Mouse (Mus musculus) lung, embryonic 14.5 days (tissue): ENCODE measurements around the gene Ppp6r2. TPM values are rescaled to one million over a fixed set of nuclear protein-coding genes. Genes with fewer than 3 reads are reported as not detected.

Source experiments
- ATAC-seq: fragments of 200-750 bp; cut with Nextera tagmentation; 2 replicates; pipeline ENCODE4 v1.8.0; 2017; ENCODE audit warnings: mild to moderate bottlenecking, moderate TSS enrichment, moderate library complexity; ENCODE audit not compliant: insufficient read depth
- DNase-seq: peaks from one replicate; pipeline ENCODE4 v3.0.0-alpha.2; 2015
- H3K27ac ChIP-seq: fragments of 300-500 bp; sonication (generic); 2 replicates; pipeline ENCODE4 v1.5.1; 2014; ENCODE audit warnings: low read depth, mild to moderate bottlenecking, moderate library complexity
- H3K27me3 ChIP-seq: fragments of 300-500 bp; sonication (generic); 2 replicates; pipeline ENCODE4 v1.6.1; 2014; ENCODE audit warnings: low read length, control low read depth; ENCODE audit not compliant: insufficient read depth
- H3K36me3 ChIP-seq: fragments of 300-500 bp; sonication (generic); 2 replicates; pipeline ENCODE4 v1.6.1; 2014; ENCODE audit warnings: control low read depth; ENCODE audit not compliant: insufficient read depth
- H3K4me1 ChIP-seq: fragments of 300-500 bp; sonication (generic); 2 replicates; pipeline ENCODE4 v1.6.1; 2014; ENCODE audit warnings: antibody characterized with exemption, control low read depth; ENCODE audit not compliant: insufficient read depth
- H3K4me2 ChIP-seq: fragments of 300-500 bp; sonication (generic); 2 replicates; pipeline ENCODE4 v1.6.1; 2014; ENCODE audit warnings: mild to moderate bottlenecking
- H3K4me3 ChIP-seq: fragments of 300-500 bp; sonication (generic); 2 replicates; pipeline ENCODE4 v1.5.1; 2014; ENCODE audit warnings: low read depth, low read length
- H3K9ac ChIP-seq: fragments of 300-500 bp; sonication (generic); 2 replicates; pipeline ENCODE4 v1.6.1; 2014
- H3K9me3 ChIP-seq: fragments of 300-500 bp; sonication (generic); 2 replicates; pipeline ENCODE4 v1.6.1; 2016; ENCODE audit warnings: low read depth, low read length, control low read depth
- CTCF ChIP-seq: IDR thresholded peaks from 2 replicates; pipeline ENCODE4 v1.5.1; 2016; ENCODE audit warnings: antibody characterized with exemption, low read depth
- WGBS: fragments of 180-500 bp; shearing (Covaris S2); extraction: QIAGEN DNeasy Blood & Tissue Kit; methylation state at CpG from one replicate; pipeline ENCODE4 v1.1.7; 2014; 5-methylcytosine and 5-hydroxymethylcytosine counted together
- polyA plus RNA-seq: library from polyadenylated mRNA; unstranded; fragments of >200 nt; fragmentation: Nextera tagmentation; extraction: Ambion mirVana; gene quantifications from 2 replicates; pipeline ENCODE4 v1.2.1, GENCODE M21; 2014

Ppp6r2 gene
- polyA plus RNA-seq, 1 experiment from 2014 or later, result 27.8 TPM

DNA sequence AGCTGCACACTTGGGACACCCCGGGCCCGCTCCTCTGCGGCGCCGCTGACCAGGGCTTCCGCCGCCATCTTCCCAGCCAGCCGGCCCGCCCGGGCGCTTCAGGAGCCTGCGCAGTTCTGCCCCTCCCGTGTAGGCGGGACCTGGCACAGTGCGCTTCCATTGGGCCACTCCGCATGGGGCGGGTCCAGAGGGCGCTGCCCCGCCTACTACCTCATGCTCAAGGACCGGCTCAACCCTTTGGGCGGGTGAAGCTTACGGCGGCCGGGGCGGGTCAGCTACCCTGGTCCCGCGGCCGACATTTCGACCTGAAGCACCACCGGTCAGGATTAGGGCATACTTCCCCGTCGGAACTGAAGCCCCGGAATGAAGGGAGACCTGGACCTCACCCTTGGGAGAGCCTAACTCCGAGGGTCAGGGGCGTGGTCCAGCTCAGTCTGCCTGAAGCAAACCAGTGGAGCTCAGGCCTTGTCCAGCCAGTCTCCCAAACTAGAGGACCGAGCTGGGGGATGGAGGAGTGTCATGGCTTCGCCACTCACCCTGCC lies 103.9 kb downstream of the Ppp6r2 start, which contains the start of gene Sbf1:
Gene Sbf1 (minus strand): TSS at position 122 of the 542 bp plus-strand sequence.
- H3K9ac ChIP-seq, result peak within 1 kb of the TSS; percentile 86
- no peak for TF ChIP-seq CTCF
- H3K4me3 ChIP-seq, result peak within 1 kb of the TSS; percentile 95
- under 1% methylated on average over 36 of the region's 37 CpGs for WGBS
- DNase-seq, result peak; percentile 99
- peak; percentile 100 for ATAC-seq
- peak within 1 kb of the TSS; percentile 88 for H3K4me2 ChIP-seq
- no peaks in the 10 kb centered on the region for H3K36me3 ChIP-seq
- peaks cover 12% of the 10 kb centered on the region; the same call in 1 of the 2 replicates for H3K4me1 ChIP-seq
- H3K27ac ChIP-seq, result peak within 1 kb of the TSS; percentile 50; the same call in 1 of the 2 replicates
- no peaks in the 10 kb centered on the region for H3K27me3 ChIP-seq
- no peaks in the 10 kb centered on the region for H3K9me3 ChIP-seq

DNA sequence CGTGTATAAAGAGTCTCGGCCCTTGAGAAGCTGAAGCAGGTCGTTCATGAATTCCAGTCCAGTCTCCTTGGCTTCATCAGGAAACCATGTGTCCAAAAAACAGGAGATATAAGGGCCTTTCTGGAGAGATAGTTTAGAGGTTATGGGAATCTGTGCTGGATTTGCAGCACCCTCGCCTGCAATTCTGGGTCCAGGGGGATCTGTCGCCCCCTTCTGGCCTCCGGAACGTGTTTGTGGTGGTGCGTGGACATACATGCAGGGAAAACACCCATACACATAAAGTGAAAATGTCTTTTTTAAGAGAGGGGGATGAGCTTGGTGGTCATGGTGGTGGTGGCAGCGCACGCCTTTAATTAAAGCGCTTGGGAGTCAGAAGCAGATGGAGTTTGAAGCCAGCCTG lies 104.8 kb downstream of the Ppp6r2 start:
- WGBS, result 62% methylated on average over 11 of the region's 11 CpGs
- no peak overlapping the region for H3K4me2 ChIP-seq
- no peaks in the 10 kb centered on the region for H3K36me3 ChIP-seq
- no peaks in the 10 kb centered on the region for H3K27me3 ChIP-seq
- H3K27ac ChIP-seq, result no peak overlapping the region
- peaks cover 12% of the 10 kb centered on the region; the same call in 1 of the 2 replicates for H3K4me1 ChIP-seq
- no peak overlapping the region for H3K4me3 ChIP-seq
- ATAC-seq (no peak), DNase-seq (peak; percentile 30)
- H3K9ac ChIP-seq, result no peak overlapping the region
- no peaks in the 10 kb centered on the region for H3K9me3 ChIP-seq
- TF ChIP-seq CTCF, result peak; percentile 45

DNA sequence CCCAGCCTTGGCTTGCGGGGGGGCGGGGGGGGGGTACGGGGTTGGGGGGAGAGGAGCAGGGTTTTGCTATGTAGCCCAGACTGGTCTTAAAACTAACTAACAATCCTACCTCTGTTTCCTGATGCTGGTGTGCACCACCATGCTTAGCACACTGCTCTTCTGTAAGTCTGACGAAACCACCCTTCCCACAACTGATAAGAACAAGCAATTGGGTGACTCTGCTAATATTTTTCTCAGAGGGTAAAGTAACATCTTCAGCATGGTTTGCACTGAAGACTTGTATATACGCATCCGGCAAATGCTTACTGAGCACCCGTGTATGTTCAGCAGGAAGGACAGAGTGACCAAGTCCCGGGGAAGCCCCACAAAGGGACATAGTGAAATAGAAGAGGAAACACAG lies 109.9 kb downstream of the Ppp6r2 start:
- Histone ChIP-seq H3K4me1 (no peaks in the 10 kb centered on the region), H3K4me3 (no peak overlapping the region), H3K4me2 (no peak overlapping the region), H3K9me3 (no peaks in the 10 kb centered on the region), H3K27me3 (0 out of 2 replicates have a peak, but pooled peaks cover 7% of the 10 kb centered on the region), H3K36me3 (no peaks in the 10 kb centered on the region), H3K27ac (no peak overlapping the region), H3K9ac (no peak overlapping the region)
- WGBS, result 70% methylated on average over 8 of the region's 8 CpGs
- DNase-seq, result no peak
- TF ChIP-seq CTCF, result no peak
- no peak for ATAC-seq

DNA sequence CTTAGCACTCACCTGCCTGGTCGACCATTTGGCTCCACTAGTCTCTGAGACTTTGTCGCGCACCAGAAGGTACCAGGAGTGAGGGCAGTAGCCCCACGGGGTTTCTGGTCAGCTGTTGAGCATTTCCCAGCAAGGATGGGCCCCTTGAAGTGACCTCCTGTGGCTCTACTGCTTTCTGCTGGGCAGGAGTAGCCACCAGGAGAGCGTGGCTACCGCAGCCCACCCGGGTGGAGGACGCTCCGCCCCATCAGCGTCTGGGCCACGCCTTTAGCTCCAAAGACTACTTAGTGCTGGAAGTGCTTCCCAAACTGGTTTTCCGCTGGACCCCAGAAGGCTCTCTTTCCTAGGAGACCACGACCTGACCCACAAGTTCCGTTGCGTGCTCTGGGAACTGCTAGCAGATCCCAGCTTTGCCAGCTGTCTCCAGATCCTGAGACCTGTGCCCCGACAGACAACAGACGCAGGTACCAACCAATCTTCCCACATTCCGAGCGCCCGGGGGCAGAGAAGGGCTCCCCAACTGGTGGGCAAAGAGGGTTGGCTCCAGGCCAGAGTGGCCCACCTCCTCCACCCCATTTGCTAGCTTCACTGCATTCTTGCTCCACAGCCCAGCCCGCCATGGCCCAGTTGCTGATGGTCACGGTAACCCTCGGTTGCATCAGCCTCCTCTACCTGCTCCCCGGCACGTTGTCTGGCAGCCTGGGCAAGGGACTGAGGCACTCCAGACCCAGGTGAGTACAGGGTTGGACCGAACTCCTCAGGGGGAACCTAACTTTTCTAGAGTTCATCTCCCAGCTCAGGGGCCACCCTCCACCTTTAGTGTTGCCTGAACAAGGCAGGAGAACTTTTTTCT lies 111.5 kb downstream of the Ppp6r2 start, which contains the start of gene Adm2:
Gene Adm2 (plus strand): TSS at position 51 of the 853 bp plus-strand sequence.
- no peaks in the 10 kb centered on the region for H3K9me3 ChIP-seq
- peak within 1 kb of the TSS; percentile 20; the same call in 1 of the 2 replicates for H3K9ac ChIP-seq
- 5% methylated on average over 26 of the region's 26 CpGs for WGBS
- H3K4me2 ChIP-seq, result peak within 1 kb of the TSS; percentile 55
- 0 out of 2 replicates have a peak, but pooled peaks cover 7% of the 10 kb centered on the region for H3K27me3 ChIP-seq
- H3K4me3 ChIP-seq, result peak within 1 kb of the TSS; percentile 19
- no peak for TF ChIP-seq CTCF
- DNase-seq (peak; percentile 50), ATAC-seq (peak; percentile 47; the same call in 1 of the 2 replicates)
- no peaks in the 10 kb centered on the region for H3K36me3 ChIP-seq
- H3K27ac ChIP-seq, result no peak within 1 kb of the TSS
- H3K4me1 ChIP-seq, result no peaks in the 10 kb centered on the region

DNA sequence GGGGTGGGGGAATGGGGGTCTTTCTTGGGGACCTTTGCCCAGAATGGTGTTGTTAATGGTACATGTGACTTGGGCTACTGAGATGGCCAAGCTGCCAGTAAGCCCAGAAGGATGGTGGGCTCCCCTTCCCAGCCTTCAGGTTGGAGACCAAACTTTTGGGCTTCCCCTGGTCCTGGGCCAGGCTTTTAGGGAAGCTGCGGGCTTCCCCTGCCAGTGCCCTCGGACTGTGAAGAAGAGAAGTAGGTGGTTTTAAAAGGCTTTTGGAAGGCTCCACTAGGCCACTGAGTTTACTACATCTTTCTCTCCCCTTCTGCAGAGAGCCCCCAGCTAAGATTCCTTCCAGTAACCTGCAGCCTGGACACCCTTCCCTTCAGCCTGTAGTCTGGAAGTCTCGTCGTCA lies 112.3 kb downstream of the Ppp6r2 start:
- ATAC-seq (no peak), DNase-seq (no peak)
- 74% methylated on average over 4 of the region's 4 CpGs for WGBS

DNA sequence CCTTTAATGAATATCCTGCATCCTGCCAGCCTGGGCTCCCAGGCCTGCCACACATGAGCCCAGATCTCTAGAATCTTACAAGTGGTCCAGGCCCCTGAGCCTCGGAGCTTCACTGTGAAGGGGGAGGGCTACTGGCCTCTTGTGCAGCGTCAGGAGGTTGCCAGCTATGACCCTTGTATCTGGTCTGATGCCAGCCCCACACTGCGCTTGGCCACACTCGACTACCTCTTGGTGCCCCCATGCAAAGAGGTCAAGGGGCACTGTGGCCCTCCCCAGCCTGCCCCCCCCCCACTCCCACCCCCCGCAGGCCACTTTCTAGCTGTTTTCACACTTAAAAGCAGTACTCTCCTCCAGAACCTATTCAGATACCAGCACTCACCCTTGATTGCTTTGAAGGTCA lies 115.1 kb downstream of the Ppp6r2 start:
- H3K4me1 ChIP-seq, result no peaks in the 10 kb centered on the region
- no peak overlapping the region for H3K9ac ChIP-seq
- 0 out of 2 replicates have a peak, but pooled peaks cover 7% of the 10 kb centered on the region for H3K27me3 ChIP-seq
- ATAC-seq, result no peak
- TF ChIP-seq CTCF, result no peak
- no peak overlapping the region for H3K4me2 ChIP-seq
- H3K36me3 ChIP-seq, result no peaks in the 10 kb centered on the region
- no peak for DNase-seq
- WGBS, result 48% methylated on average over 5 of the region's 5 CpGs
- H3K4me3 ChIP-seq, result no peak overlapping the region
- H3K9me3 ChIP-seq, result no peaks in the 10 kb centered on the region
- no peak overlapping the region for H3K27ac ChIP-seq

More for the DNA sequence above, 112.3 kb downstream of the Ppp6r2 start:
- no peak for TF ChIP-seq CTCF
- Histone ChIP-seq H3K9me3 (no peaks in the 10 kb centered on the region), H3K4me2 (peak overlapping the region; percentile 55; the same call in 1 of the 2 replicates), H3K27me3 (0 out of 2 replicates have a peak, but pooled peaks cover 7% of the 10 kb centered on the region), H3K4me3 (no peak overlapping the region), H3K9ac (no peak overlapping the region), H3K4me1 (no peaks in the 10 kb centered on the region), H3K27ac (no peak overlapping the region), H3K36me3 (no peaks in the 10 kb centered on the region)

DNA sequence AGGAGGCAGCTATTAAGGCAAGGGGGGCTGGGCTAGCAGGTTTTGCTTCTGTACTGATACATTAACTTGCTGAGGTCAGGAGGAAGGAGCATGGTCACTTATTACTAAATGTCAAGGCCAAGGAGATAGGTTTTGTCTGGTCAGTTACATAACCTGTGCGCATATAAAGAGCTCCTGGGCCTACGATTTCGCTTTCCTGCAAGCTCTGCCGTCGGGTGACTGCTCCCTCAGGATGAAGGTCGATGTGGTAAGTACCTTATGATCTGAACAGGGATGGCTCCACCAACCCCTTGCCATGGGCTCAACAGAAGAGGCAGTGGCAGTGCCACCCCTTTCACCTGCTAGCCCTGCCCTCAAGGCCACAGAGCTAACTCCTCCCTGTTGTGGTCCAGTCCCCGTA lies 122.9 kb downstream of the Ppp6r2 start, which contains the start of gene Miox:
Gene Miox (plus strand): TSS at position 128 of the 400 bp plus-strand sequence.
- no peak within 1 kb of the TSS for H3K4me3 ChIP-seq
- ATAC-seq (no peak), DNase-seq (no peak)
- TF ChIP-seq CTCF, result no peak
- H3K4me1 ChIP-seq, result no peaks in the 10 kb centered on the region
- no peaks in the 10 kb centered on the region for H3K36me3 ChIP-seq
- no peaks in the 10 kb centered on the region for H3K9me3 ChIP-seq
- WGBS, result 85% methylated on average over 7 of the region's 7 CpGs
- no peak within 1 kb of the TSS for H3K9ac ChIP-seq
- H3K4me2 ChIP-seq, result no peak within 1 kb of the TSS
- no peak within 1 kb of the TSS for H3K27ac ChIP-seq
- no peaks in the 10 kb centered on the region for H3K27me3 ChIP-seq
